Mouse (Mus musculus) erythroblast, embryonic 14.5 days (primary cell): ENCODE data around the gene Rhbdf1. TPM values are rescaled to one million over a fixed set of nuclear protein-coding genes. Genes with fewer than 3 reads are reported as not detected.

Experiments
- H3K27me3 ChIP-seq: 2 replicates; pipeline ENCODE4 v1.6.1; 2012; ENCODE audit warnings: inconsistent platforms; ENCODE audit not compliant: control insufficient read depth
- H3K36me3 ChIP-seq: 2 replicates; pipeline ENCODE4 v1.6.1; 2012; ENCODE audit warnings: mild to moderate bottlenecking, inconsistent platforms; ENCODE audit not compliant: control insufficient read depth
- H3K4me1 ChIP-seq: 2 replicates; pipeline ENCODE4 v1.6.1; 2012; ENCODE audit warnings: inconsistent platforms; ENCODE audit not compliant: control insufficient read depth
- H3K4me3 ChIP-seq: replicated peaks from 2 replicates; pipeline ENCODE3; 2012; ENCODE audit warnings: moderate library complexity, mild to moderate bottlenecking, inconsistent platforms
- H3K9me3 ChIP-seq: 2 replicates; pipeline ENCODE4 v1.6.1; 2012; ENCODE audit warnings: low read length, inconsistent platforms, mixed read lengths; ENCODE audit not compliant: control insufficient read depth
- GATA1 ChIP-seq: IDR thresholded peaks from 2 replicates; pipeline ENCODE4 v1.6.1; 2012; ENCODE audit warnings: low read length, inconsistent platforms, mixed read lengths
- TAL1 ChIP-seq: IDR thresholded peaks from 3 replicates; pipeline ENCODE4 v1.6.1; 2012; ENCODE audit warnings: low read length, inconsistent platforms, mixed read lengths
- polyA plus RNA-seq: library from polyadenylated mRNA; stranded (reverse); fragments of >175 nt; gene quantifications from 2 replicates; pipeline ENCODE4 v1.2.3, GENCODE M21; 2012

The Rhbdf1 gene
- polyA plus RNA-seq, 1 experiment = 0.77 TPM

- Histone ChIP-seq H3K9me3 (no peaks in the 10 kb centered on the region), H3K36me3 (peaks cover 98% of the 10 kb centered on the region), H3K4me3 (peak overlapping the region; percentile 31), H3K27me3 (no peaks in the 10 kb centered on the region), H3K4me1 (peaks cover 99% of the 10 kb centered on the region)
- no peak for TF ChIP-seq TAL1
These were observed 21.3 kb upstream of the Rhbdf1 start for GRCm38 (mm10) chr11:32243205-32243955.

- peaks cover 99% of the 10 kb centered on the region for H3K4me1 ChIP-seq
These were observed 20.1 kb upstream of the Rhbdf1 start for GRCm38 (mm10) chr11:32242209-32242608.

GRCm38 (mm10) chr11:32241391-32241790, 19.3 kb upstream of the Rhbdf1 start:
- no peak for TF ChIP-seq TAL1
- Histone ChIP-seq H3K27me3 (no peaks in the 10 kb centered on the region), H3K36me3 (peaks cover 98% of the 10 kb centered on the region), H3K4me3 (no peak overlapping the region), H3K9me3 (no peaks in the 10 kb centered on the region), H3K4me1 (peaks cover 99% of the 10 kb centered on the region)

More at GRCm38 (mm10) chr11:32242209-32242608, 20.1 kb upstream of the Rhbdf1 start:
- Histone ChIP-seq H3K4me3 (peak overlapping the region; percentile 31), H3K36me3 (peaks cover 98% of the 10 kb centered on the region), H3K9me3 (no peaks in the 10 kb centered on the region), H3K27me3 (no peaks in the 10 kb centered on the region)
- peak; percentile 51 for TF ChIP-seq GATA1
- TF ChIP-seq TAL1 = peak; percentile 51; the same call in 2 of the 3 replicates

- H3K9me3 ChIP-seq = no peaks in the 10 kb centered on the region
- H3K36me3 ChIP-seq = peaks cover 100% of the 10 kb centered on the region
- peak overlapping the region; percentile 15 for H3K4me3 ChIP-seq
- no peak for TF ChIP-seq GATA1
- TF ChIP-seq TAL1 = no peak
- peaks cover 85% of the 10 kb centered on the region for H3K4me1 ChIP-seq
- no peaks in the 10 kb centered on the region for H3K27me3 ChIP-seq
These were observed 16.2 kb upstream of the Rhbdf1 start for GRCm38 (mm10) chr11:32238093-32238860.

- Histone ChIP-seq H3K36me3 (peaks cover 100% of the 10 kb centered on the region), H3K4me3 (peak overlapping the region; percentile 28), H3K4me1 (peaks cover 77% of the 10 kb centered on the region), H3K9me3 (no peaks in the 10 kb centered on the region), H3K27me3 (no peaks in the 10 kb centered on the region)
- TF ChIP-seq GATA1 (no peak), TAL1 (no peak)
These were observed 15.3 kb upstream of the Rhbdf1 start for GRCm38 (mm10) chr11:32237411-32237795.

- no peak for TF ChIP-seq GATA1
- no peak for TF ChIP-seq TAL1
- Histone ChIP-seq H3K36me3 (peaks cover 100% of the 10 kb centered on the region), H3K9me3 (no peaks in the 10 kb centered on the region), H3K4me1 (peaks cover 72% of the 10 kb centered on the region), H3K4me3 (peak overlapping the region; percentile 28), H3K27me3 (no peaks in the 10 kb centered on the region)
These were observed 14.8 kb upstream of the Rhbdf1 start for GRCm38 (mm10) chr11:32236712-32237410.

- Histone ChIP-seq H3K36me3 (peaks cover 100% of the 10 kb centered on the region), H3K27me3 (no peaks in the 10 kb centered on the region), H3K9me3 (no peaks in the 10 kb centered on the region), H3K4me3 (no peak overlapping the region), H3K4me1 (peaks cover 66% of the 10 kb centered on the region)
- no peak for TF ChIP-seq TAL1
- no peak for TF ChIP-seq GATA1
These were observed 14.0 kb upstream of the Rhbdf1 start for GRCm38 (mm10) chr11:32236132-32236531.

- TF ChIP-seq TAL1 (no peak), GATA1 (no peak)
- peaks cover 63% of the 10 kb centered on the region for H3K4me1 ChIP-seq
- H3K27me3 ChIP-seq = no peaks in the 10 kb centered on the region
- H3K36me3 ChIP-seq = peaks cover 100% of the 10 kb centered on the region
- no peaks in the 10 kb centered on the region for H3K9me3 ChIP-seq
- H3K4me3 ChIP-seq = no peak overlapping the region
These were observed 13.5 kb upstream of the Rhbdf1 start for GRCm38 (mm10) chr11:32235646-32236045.
